Mouse (Mus musculus) heart, adult 2 months (tissue): ENCODE data around the gene Cdrt4.

Experiments
- CTCF ChIP-seq: fragments of 200-600 bp; IDR thresholded peaks from 2 replicates; pipeline ENCODE4 v1.8.1; 2022; ENCODE audit warnings: antibody characterized with exemption, mild to moderate bottlenecking, moderate library complexity
- EP300 ChIP-seq: fragments of 200-500 bp; IDR thresholded peaks from 2 replicates; pipeline ENCODE4 v1.6.1; 2011; ENCODE audit warnings: low read depth, low read length, control low read depth; ENCODE audit not compliant: insufficient read depth
- POLR2A ChIP-seq: fragments of 200-500 bp; IDR thresholded peaks from 2 replicates; pipeline ENCODE4 v1.6.1; 2011; ENCODE audit warnings: mild to moderate bottlenecking, low read depth, low read length, control low read depth; ENCODE audit not compliant: insufficient read depth

GRCm38 (mm10) chr11:62992545-62993242, 41.7 kb downstream of the Cdrt4 start:
- TF ChIP-seq EP300 (no peak), CTCF (no peak), POLR2A (no peak)
